Mouse (Mus musculus): ENCODE data around the gene Ttc8.

Ttc8 gene

DNA sequence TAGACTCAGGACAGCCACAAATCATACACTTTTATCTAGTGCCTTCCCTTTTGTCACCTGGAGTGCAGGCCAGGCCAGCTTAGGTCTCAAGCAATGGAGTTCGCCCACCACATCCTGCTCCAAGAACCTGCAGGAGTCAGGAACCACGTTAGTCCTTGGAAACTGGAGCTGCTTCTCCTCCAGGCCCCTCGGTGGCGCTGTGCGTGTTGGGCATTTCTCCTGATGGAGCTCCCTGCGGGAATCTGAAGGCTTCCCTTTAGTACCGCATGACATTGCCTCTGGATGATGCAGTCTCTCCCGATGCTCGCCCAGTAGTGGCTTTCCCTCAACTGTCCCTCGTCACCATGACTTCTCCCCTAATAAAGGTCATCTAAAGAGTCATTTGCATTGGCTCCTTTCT is 53.1 kb downstream of the Ttc8 start:
- DNase-seq (ENCODE audit: low spot score in 2 of 2), result no peak

DNA sequence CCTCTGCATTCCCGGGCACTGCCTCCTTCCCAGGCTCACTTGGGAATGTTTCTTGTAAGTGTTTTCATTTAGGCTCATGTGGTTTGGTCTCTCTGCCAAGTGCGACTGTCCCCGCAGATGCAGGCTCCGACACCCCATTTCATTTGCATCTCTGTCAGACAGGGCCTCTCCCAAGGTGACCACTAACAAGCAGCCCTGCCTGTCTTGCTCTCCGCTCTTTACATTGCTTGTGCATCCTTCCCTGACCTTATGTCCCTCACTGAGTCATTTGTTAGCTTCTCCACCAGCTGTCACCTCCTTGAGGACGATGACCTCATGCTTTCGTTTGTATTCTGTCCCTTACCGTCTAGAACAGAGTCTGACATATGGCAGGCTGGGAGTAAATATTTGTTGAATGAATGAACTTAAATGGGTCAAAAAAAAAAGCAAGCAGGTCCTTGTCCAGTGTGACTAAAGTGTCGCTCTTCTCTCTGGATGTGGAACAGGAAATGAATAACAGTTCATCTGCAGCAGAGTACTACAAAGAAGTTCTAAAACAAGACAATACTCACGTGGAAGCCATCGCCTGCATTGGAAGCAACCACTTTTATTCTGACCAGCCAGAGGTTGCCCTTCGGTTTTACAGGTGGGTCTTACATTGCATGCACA is 53.9 kb downstream of the Ttc8 start:
- DNase-seq (ENCODE audit: low spot score in 2 of 2), result no peak

- no peak for DNase-seq (ENCODE audit: low spot score in 2 of 2)
These were observed 60.7 kb downstream of the Ttc8 start for GRCm38 (mm10) chr12:98981081-98981480.

GRCm38 (mm10) chr12:98984785-98985184 is 64.4 kb downstream of the Ttc8 start:
- no peak for DNase-seq (ENCODE audit: low spot score in 2 of 2)

DNA sequence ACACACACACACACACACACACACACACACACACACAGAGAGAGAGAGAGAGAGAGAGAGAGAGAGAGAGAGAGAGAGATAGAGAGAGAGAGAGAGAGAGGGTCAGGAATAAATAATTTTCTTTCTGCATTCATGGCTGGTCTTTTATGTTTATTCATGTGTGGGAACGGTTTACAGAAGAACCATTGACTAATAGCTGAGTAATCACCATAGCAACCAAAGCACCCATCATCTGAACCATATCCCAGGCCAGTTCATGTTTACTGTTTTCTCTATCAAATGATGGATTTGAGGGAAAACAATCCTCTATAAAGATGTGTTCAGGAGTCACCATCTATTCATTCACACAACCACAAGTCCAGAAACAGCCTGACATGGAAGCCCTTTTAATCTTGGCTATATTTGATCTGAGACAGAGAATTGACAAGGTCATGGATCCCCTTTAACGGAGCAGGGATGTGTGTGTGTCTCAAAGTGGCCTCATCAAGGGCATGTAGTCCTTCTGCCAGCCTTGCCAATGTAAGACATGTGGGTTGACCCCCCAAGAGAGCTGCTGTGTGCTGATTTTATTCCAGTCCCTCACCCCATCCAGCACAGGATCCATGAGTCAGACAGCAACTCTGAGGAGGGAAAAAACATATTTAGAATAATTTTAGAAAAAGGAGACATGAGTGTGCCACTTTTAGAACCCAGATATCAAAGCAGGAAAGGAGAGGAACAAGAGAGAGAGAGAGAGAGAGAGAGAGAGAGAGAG is 70.9 kb downstream of the Ttc8 start:
- DNase-seq (ENCODE audit: low spot score in 2 of 2), result no peak

DNA sequence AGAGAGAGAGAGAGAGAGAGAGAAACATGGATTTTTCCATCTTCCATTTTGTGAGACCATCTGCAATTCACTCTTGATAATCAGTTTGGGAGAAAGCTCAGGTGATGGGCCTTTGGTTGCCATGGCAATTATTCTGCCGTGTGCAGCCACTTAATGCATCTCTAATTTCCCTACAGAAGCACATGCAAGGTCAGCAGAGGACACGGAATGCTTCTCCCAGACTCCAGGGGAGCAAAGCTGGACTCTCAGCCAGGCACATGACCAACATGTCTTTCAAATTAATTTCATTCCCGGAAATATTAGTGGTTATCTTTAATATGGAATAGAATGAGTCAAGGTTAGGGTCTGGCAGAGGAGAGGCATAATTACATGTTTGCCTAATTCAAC is 71.4 kb downstream of the Ttc8 start:
- DNase-seq (ENCODE audit: low spot score in 2 of 2), result no peak

- no peak for DNase-seq (ENCODE audit: low spot score in 2 of 2)
These were observed 73.4 kb downstream of the Ttc8 start for GRCm38 (mm10) chr12:98993736-98994135.

GRCm38 (mm10) chr12:98994366-98994765 is 74.0 kb downstream of the Ttc8 start:
- DNase-seq (ENCODE audit: low spot score in 2 of 2), result no peak

- no peak for DNase-seq (ENCODE audit: low spot score in 2 of 2)
These were observed 75.5 kb downstream of the Ttc8 start for GRCm38 (mm10) chr12:98995881-98996280.

- peak; percentile 9 to 23 for DNase-seq (ENCODE audit: low spot score in 2 of 2)
These were observed 76.2 kb downstream of the Ttc8 start for GRCm38 (mm10) chr12:98996581-98996988.

DNA sequence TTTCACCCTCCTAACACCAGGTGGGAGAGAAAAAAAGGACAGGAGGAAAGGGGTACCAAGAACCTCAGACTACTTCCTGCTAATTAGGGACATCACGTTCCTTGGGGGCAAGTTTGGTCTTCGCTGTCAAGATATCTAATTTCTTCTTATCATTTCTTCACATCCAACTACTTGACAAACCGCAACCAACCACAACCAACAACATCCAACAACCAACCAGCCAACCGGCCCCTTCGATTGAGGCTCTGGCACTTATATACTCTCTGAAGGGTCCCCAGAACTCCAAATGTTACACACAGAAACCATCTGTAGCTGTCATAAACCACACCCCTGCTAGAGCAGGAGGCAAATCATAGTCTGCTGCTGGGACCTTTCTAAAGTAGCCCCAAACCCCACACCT is 76.7 kb downstream of the Ttc8 start:
- peak; percentile 4 to 8 for DNase-seq (ENCODE audit: low spot score in 2 of 2)

GRCm38 (mm10) chr12:98998662-98999428 is 78.5 kb downstream of the Ttc8 start:
- peak in 1 of 2 experiments; percentile 21 for DNase-seq (ENCODE audit: low spot score in 2 of 2)

DNA sequence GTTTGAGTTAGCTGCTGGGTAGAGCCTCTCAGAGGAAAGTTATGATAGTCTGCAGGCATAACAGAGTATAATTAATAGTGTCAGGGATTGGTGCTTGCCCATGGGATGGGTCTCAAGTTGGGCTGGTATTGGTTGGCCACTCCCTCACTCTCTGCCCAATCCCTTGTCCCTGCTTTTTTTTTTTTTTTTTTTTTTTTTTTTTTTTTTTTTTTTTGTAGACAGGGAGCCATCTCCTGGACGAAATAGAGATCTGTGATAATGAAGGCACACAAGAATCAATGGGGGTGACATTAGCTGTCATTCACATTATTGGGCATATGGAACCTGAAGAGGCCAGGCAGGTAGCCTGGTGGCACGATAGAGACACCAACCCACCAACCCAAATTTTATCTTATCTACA is 79.9 kb downstream of the Ttc8 start:
- no peak for DNase-seq (ENCODE audit: low spot score in 2 of 2)

- no peak for DNase-seq (ENCODE audit: low spot score in 2 of 2)
These were observed 82.7 kb downstream of the Ttc8 start for GRCm38 (mm10) chr12:99003046-99003445.

DNA sequence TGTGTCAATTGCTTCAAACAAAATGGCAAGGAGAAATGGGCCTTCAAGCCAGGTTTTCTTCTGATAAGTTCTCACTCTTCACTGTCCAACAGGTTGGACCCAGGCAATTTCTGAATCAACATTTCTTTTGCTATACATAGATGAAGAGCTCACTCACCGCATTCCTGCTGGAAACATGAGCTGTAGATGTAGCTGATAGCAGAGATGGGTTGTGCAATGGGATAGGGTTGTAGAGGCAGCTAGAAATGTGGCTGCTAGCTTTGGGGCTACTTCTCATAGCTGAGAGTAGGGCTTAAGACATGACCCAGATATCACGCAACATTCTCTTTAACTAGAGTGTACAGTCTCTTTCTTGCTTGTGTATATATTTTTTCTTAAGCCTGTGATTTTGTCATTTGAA is 84.4 kb downstream of the Ttc8 start:
- no peak for DNase-seq (ENCODE audit: low spot score in 2 of 2)

DNA sequence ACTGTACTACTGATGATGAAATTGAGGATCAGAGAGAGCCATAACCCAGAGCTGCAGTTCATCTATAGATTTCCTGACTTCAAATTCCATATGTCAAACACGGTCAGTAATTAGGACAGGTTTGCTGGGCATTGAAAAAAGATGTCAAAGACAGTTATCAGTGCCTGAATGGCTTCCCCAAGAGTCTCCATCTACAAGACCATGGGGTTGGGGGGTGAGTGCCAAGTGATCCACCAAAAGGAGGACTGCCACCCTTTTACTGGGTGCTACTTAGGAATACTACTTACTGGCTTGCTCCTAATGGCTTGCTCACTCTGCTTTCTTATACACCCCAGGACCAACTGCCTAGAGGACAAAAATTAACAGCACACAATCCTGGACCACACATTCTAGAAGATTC is 88.4 kb downstream of the Ttc8 start:
- no peak for DNase-seq (ENCODE audit: low spot score in 2 of 2)

DNA sequence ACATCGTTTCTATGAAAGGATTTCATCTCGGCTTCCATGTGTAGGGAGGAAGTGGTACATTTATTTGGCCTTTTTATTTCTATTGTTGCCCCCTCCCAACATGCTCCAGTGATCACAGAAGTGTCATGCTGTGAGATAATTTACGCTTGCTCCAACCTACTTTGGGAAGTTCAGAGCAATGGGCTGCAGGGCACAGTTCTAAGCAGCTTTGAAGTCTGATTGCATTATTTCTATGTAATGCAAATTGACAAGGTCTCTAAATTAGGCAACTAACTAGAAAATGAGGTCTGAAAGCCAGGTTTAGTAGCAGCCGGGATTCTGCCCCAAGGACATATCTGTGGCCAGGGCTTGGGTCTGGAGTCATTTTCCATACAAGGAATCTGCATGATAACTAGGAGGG is 89.1 kb downstream of the Ttc8 start:
- DNase-seq (ENCODE audit: low spot score in 2 of 2), result no peak

GRCm38 (mm10) chr12:99010044-99010443 is 89.7 kb downstream of the Ttc8 start:
- DNase-seq (ENCODE audit: low spot score in 2 of 2), result no peak

GRCm38 (mm10) chr12:99011161-99011861 is 90.9 kb downstream of the Ttc8 start:
- no peak for DNase-seq (ENCODE audit: low spot score in 2 of 2)

DNA sequence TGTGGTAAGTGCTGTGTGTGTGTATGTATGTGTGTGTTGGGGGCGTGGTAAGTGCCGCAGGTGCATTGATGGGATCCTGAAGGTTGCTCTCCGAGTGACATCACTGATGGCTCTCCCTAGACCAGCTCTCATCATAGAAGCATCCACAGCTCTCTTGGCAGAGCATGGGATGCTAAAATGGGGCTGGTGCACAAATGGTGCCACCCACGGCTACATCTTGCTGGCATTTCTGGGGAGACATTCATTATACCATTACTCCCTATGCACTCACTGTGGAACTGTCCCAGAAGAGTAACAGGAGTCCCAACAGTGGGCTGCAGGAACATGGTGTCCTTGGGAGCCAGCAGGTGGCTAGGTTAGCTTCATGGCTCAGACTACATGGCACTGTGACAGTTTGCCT is 95.5 kb downstream of the Ttc8 start:
- no peak for DNase-seq (ENCODE audit: low spot score in 2 of 2)

- no peak for DNase-seq (ENCODE audit: low spot score in 2 of 2)
These were observed 104.1 kb downstream of the Ttc8 start for GRCm38 (mm10) chr12:99024430-99024960.

DNA sequence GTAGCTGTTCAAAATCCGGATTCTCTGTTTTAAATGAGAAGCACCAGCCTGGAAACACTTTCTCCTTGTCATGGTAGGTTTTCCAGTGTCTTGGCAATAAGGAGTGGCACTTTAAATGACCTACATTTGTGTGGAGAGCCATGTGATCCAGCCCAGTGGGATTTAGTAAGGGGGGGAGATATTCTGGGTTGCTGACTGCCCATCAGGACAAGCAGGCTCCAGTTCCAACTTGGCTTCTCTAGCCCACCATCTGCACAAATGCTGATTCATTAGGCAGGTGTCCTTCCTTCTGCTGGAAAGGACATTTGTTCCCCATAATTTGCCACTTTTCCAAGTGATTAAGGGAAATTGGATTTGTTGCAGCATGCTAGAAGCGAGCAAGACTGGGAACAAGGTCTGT is 105.9 kb downstream of the Ttc8 start:
- no peak for DNase-seq (ENCODE audit: low spot score in 2 of 2)

Measured in thymus, postnatal 10 days (tissue).